Mouse (Mus musculus): Measurements from ENCODE around the gene Castor1. TPM values are rescaled to one million over a fixed set of nuclear protein-coding genes. Genes with fewer than 3 reads are reported as not detected.

Castor1 gene
- total RNA-seq, 2 experiments from 2014 or later = 1.2 TPM; not detected in 1

DNA sequence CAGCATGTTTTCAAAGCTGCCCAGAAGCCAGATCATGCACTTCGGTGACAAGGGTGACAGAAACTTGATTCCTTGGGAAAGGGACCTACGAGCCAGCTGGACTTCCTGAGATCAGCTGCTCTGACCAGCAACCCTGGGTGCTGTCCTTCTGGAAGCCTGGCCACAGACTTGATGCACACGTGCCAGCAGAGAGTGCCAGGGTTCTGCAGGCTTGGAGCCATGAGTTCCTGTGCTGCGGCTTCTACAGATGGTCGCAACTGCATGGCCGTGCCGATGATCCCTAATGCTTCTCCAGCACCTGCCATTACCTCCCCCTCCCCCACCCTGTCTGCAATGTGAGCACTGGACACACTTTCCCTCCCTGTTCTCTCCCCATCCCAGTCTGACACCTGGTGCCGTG is 10.4 kb downstream of the Castor1 start:
- ATAC-seq (replicated peaks; ENCODE audit: low FRiP score, low TSS enrichment, poor library complexity, severe bottlenecking) = no peak

DNA sequence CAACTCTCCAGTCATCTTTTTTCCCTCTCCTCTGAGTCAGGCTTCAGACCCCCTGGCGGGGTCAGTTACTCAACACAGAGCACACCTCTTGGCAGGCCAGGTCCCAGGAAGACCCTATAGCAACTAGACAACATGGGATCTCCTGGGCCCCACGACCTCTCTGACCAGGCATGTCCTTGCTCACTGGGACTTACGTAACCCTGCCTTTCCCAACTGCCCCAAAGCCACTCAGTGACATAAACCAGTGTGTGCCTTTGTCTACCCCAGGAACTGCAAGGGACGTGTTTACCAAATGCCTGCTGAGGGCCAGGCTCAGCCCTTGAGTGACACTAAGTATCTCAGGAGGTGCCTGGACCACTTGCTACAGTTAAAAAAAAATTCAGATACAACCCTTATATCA is 11.8 kb downstream of the Castor1 start:
- no peak for ATAC-seq (replicated peaks; ENCODE audit: low FRiP score, low TSS enrichment, poor library complexity, severe bottlenecking)

GRCm38 (mm10) chr11:4231435-4231834 is 13.4 kb downstream of the Castor1 start:
- ATAC-seq (replicated peaks; ENCODE audit: low FRiP score, low TSS enrichment, poor library complexity, severe bottlenecking) = no peak

DNA sequence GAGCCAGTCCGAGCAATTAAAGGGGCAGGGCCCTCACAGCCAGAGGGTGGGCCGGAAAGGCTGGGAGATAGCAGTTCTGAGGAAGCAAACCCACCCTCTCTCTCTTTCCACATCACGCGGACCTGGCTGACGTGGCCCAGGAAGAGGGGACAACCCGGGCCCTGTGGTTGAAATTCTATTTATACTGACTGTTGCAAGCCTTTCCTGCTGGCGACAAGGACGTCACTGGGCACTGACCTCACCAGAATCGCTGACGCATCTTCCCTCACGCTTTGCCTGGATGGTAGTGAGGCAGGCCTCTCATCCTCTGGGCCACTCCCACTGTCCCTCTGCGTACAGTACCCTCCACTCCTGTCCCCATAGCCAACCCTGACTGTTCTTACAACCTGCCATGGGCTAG is 14.6 kb downstream of the Castor1 start:
- ATAC-seq (replicated peaks; ENCODE audit: low FRiP score, low TSS enrichment, poor library complexity, severe bottlenecking) = no peak

DNA sequence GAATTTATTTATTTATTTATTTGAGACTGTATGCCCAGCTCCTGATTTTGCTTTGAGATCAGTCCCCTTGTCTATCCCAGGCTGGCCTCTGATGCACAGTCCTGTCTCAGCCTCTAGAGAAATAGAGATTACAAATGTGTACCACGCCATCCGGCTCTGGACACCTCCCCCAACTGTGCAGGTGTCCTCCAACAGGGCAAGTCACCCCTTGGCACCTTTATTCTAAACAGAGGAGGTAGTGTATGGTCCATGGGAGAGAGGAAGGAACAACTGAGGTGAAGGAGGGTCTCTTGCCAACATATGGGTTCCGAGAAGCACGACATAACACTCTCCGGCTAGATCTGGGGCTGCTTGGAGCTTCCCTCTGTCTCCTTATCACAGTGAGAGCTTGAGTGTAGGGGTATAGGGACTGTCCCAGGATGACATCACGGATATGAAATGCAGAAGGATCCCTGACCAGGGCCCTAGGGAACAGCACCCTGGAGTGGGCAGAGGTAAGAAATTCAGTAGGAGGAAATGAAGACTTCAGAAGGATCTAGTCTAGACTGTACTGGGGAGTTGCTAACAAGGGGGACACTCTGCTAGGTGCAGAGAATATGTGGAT is 17.1 kb downstream of the Castor1 start:
- no peak for ATAC-seq (replicated peaks; ENCODE audit: low FRiP score, low TSS enrichment, poor library complexity, severe bottlenecking)

GRCm38 (mm10) chr11:4235665-4236545 is 17.9 kb downstream of the Castor1 start, which contains the start of gene Osm:
Osm (plus strand) TSS chr11:4236420.
- ATAC-seq (replicated peaks; ENCODE audit: low FRiP score, low TSS enrichment, poor library complexity, severe bottlenecking) = peak; percentile 69

- peak; percentile 29 for ATAC-seq (replicated peaks; ENCODE audit: low FRiP score, low TSS enrichment, poor library complexity, severe bottlenecking)
These were observed 18.6 kb downstream of the Castor1 start for GRCm38 (mm10) chr11:4236546-4237067.

DNA sequence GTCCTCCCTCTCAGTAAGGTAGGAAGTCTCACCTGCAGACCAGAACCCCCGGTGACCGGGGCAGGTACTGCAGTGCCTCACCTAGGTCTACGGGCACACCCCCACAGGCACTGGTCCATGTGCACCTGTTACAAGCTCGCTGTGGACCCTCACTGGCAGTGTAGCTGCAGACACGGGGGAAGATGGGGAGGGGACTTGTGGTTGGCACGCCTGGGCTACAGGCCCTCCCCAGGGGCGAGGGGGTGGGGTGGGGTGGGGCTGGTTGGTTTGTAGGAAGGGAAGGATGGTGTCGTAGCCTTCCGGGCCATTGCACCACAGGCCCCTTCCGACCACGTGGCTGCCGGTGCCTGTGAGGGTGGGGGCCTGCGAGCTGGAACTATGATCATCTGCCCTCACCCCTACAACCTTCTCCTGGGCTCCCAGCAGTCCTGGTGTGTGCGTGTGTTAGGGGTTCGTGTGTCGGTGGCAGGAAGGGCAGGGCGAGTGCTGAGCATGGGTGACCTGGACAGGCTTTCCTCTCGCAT is 19.4 kb downstream of the Castor1 start:
- peak; percentile 38 for ATAC-seq (replicated peaks; ENCODE audit: low FRiP score, low TSS enrichment, poor library complexity, severe bottlenecking)

DNA sequence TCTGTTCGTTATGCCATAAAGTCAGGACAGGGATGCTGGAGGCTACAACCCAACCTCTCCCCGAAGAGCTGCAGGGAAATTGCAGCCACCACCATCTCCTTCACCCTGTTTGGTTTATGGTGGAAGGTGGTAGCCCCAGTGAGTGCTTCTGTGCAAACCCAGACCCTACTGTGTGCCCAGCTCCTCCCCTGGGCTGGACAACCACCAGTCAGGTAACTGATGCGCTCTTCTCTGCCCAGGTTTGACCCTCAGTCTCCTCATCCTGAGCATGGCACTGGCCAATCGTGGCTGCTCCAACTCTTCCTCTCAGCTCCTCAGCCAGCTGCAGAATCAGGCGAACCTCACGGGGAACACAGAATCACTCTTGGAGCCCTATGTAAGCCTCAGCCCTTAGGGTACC is 20.1 kb downstream of the Castor1 start:
- ATAC-seq (replicated peaks; ENCODE audit: low FRiP score, low TSS enrichment, poor library complexity, severe bottlenecking) = no peak

DNA sequence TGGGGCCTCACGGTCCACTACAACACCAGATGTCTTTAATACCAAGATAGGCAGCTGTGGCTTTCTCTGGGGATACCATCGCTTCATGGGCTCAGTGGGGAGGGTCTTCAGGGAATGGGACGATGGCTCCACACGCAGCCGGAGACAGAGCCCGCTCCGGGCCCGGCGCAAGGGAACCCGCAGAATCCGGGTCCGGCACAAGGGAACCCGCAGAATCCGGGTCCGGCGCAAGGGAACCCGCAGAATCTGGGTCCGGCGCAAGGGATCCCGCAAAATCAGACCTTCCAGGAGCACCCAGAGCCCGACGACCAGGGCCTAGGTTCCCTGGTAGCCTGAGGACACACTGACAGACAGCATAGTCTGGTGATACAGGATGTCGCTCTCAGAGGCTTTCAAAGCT is 21.7 kb downstream of the Castor1 start:
- no peak for ATAC-seq (replicated peaks; ENCODE audit: low FRiP score, low TSS enrichment, poor library complexity, severe bottlenecking)

- no peak for ATAC-seq (replicated peaks; ENCODE audit: low FRiP score, low TSS enrichment, poor library complexity, severe bottlenecking)
These were observed 22.1 kb downstream of the Castor1 start for GRCm38 (mm10) chr11:4240151-4240550.

GRCm38 (mm10) chr11:4241180-4241579 is 23.2 kb downstream of the Castor1 start:
- no peak for ATAC-seq (replicated peaks; ENCODE audit: low FRiP score, low TSS enrichment, poor library complexity, severe bottlenecking)

- no peak for ATAC-seq (replicated peaks; ENCODE audit: low FRiP score, low TSS enrichment, poor library complexity, severe bottlenecking)
These were observed 28.1 kb downstream of the Castor1 start for GRCm38 (mm10) chr11:4246126-4246525.

GRCm38 (mm10) chr11:4246623-4247022 is 28.6 kb downstream of the Castor1 start:
- no peak for ATAC-seq (replicated peaks; ENCODE audit: low FRiP score, low TSS enrichment, poor library complexity, severe bottlenecking)

DNA sequence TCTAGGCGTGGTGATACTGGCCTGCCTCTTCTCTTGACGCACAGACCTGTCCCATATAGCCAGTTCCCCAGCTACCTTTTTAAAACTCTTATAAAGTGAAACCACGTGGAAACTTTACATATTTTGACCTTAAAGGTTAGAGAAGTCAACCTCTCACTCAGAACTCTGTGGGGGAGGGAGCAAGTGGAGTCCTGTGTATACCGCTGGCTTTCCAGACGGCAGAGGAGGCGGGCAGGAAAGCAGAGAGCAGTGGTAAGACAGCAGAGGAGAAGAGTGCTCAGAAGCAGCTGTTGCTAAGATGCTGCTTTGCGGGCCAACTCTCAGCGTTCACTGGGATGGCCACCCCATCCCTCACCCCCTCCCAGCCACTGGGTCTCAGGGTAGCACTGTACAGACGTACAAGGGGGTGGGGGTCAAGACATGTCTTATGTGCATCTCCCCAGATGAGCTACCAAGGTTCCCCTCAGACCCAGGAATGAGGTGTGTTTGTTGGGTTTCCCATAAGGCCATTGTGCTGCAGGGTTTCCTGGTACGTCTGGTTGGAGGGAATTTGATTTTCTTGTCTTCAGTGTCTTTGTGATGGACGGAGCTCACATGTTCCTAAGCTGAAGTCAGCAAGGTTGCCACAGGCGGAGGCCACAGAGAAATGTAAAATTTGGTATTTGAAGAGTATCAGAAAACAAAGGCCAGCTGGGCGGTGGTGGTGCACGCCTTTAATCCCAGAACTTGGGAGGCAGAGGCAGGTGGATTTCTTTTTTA is 29.4 kb downstream of the Castor1 start:
- ATAC-seq (replicated peaks; ENCODE audit: low FRiP score, low TSS enrichment, poor library complexity, severe bottlenecking) = no peak

GRCm38 (mm10) chr11:4249151-4249550 is 31.1 kb downstream of the Castor1 start:
- ATAC-seq (replicated peaks; ENCODE audit: low FRiP score, low TSS enrichment, poor library complexity, severe bottlenecking) = no peak

DNA sequence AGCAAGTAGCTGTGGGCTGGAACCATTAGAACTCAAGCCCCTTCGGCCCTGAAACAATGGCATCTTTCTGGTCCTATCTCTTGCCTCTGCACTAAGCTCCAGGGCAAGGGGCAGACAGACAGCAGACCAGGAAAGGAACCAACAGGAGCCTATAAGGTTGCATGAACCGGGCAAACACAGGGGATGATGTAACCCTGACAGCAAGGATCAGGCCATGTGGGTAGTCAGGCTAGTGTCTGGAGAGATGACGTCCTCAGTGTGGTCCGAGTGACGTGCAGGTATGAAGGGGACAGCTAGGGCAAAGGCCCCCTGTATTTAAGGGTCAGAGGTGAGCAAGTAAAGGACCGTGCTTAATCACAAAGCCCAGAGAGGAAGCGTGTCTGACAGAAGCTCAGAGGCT is 32.3 kb downstream of the Castor1 start:
- no peak for ATAC-seq (replicated peaks; ENCODE audit: low FRiP score, low TSS enrichment, poor library complexity, severe bottlenecking)

- ATAC-seq (replicated peaks; ENCODE audit: low FRiP score, low TSS enrichment, poor library complexity, severe bottlenecking) = 0 out of 2 replicates have a peak, but pooled peaks have one; percentile 46
These were observed 33.4 kb downstream of the Castor1 start for GRCm38 (mm10) chr11:4251376-4251775.

GRCm38 (mm10) chr11:4252886-4253285 is 34.9 kb downstream of the Castor1 start:
- no peak for ATAC-seq (replicated peaks; ENCODE audit: low FRiP score, low TSS enrichment, poor library complexity, severe bottlenecking)
